Comparison of ENCODE assay signal across 8 mouse cellular contexts in the genomic region with DNA sequence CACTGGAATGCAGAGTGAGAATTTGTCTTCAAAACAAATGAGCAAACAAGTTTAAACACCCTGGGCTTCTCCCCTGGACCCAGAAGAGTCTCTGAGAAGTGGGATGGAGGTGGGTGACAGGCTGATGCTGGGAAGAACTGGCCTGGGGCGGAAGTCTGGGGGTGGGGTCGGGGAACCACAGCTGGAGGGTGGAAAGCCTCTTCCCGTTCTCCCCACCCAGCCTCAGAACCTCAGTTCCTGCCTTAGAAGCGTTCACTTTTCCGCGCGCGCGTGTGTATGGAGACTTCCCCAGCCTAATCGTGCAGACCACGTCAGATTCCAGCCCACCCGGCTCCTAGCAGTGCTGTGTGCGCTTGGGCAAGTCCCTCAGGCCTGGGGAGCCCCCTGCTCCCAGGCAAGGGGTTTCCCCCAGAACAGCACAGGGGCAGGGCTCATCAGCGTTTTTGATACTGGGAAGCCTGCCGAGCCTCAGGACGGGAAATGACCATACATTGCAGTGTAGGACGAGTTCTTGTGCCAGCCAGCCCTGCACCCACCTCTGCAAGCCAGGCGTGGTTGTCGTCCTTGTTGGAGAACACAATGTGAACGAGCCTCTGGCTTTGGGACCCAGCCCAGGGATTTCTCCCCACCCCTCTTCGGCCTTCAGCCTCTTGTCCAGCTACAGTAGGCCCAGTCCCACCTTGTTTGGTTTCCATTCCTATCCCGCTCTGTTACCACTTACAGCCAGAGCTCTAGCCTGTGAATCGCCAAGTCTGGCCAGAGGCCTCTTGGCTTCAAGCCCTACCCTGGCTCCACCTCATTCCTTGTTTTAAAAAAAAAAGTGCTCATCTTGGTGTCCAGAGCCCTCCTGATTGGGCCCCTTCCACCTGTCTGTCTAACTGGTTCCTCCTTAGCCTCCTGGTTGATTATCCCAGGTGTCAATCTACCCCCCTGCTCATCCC. TPM values are rescaled to one million over a fixed set of nuclear protein-coding genes. Genes with fewer than 3 reads are reported as not detected.
A peak's percentile ranks its signal among the peaks of the same experiment; 100 is the strongest.
DNase-seq lines count a peak whose midpoint lies in the region; ATAC-seq lines count a peak whose summit lies in the region.

No protein-coding gene starts in this region.

- no peaks in the 10 kb centered on the region for H3K9me3 ChIP-seq in erythroblast, embryonic 14.5 days (ENCODE audit: control insufficient read depth, low read length)
- no peaks in the 10 kb centered on the region for H3K9me3 ChIP-seq in liver, embryonic 11.5 days (ENCODE audit: control insufficient read depth, low read length)
- no peaks in the 10 kb centered on the region for H3K9me3 ChIP-seq in stomach, embryonic 16.5 days (replicated peaks; ENCODE audit: control insufficient read depth, low read length)

- peak overlapping the region; percentile 80 for H3K9ac ChIP-seq in liver, embryonic 11.5 days (ENCODE audit: low read depth, low read length)
- peak overlapping the region; percentile 98 for H3K9ac ChIP-seq in stomach, embryonic 16.5 days (ENCODE audit: low read length)

- peak overlapping the region; percentile 88 for H3K27ac ChIP-seq in liver, embryonic 11.5 days (ENCODE audit: low read depth, low read length)
- peak overlapping the region; percentile 94 for H3K27ac ChIP-seq in stomach, embryonic 16.5 days (ENCODE audit: low read length)

- H3K4me2 ChIP-seq in liver, embryonic 11.5 days = peak overlapping the region; percentile 82
- H3K4me2 ChIP-seq in stomach, embryonic 16.5 days (ENCODE audit: low read depth, low read length) = peak overlapping the region; percentile 62

- no peaks in the 10 kb centered on the region for H3K27me3 ChIP-seq in erythroblast, embryonic 14.5 days (ENCODE audit: control insufficient read depth)
- no peaks in the 10 kb centered on the region for H3K27me3 ChIP-seq in liver, embryonic 11.5 days (replicated peaks; ENCODE audit: control insufficient read depth, insufficient read depth, low read length)
- no peaks in the 10 kb centered on the region for H3K27me3 ChIP-seq in stomach, embryonic 16.5 days (ENCODE audit: control insufficient read depth, insufficient read depth, low read length)

- WGBS in liver, embryonic 11.5 days = 16% methylated on average over 23 of the region's 23 CpGs
- 10% methylated on average over 23 of the region's 23 CpGs for WGBS in stomach, embryonic 16.5 days

- peak overlapping the region; percentile 67 for H3K4me3 ChIP-seq in erythroblast, embryonic 14.5 days (replicated peaks)
- H3K4me3 ChIP-seq in liver, embryonic 11.5 days (ENCODE audit: low read depth, low read length) = peak overlapping the region; percentile 86
- peak overlapping the region; percentile 86 for H3K4me3 ChIP-seq in stomach, embryonic 16.5 days (replicated peaks; ENCODE audit: low read length)

- intact Hi-C loops in gastrocnemius, postnatal 14 days (cut with DNase I; ENCODE audit: low total_unique reads) = no loop called here

- no peaks in the 10 kb centered on the region for H3K36me3 ChIP-seq in erythroblast, embryonic 14.5 days (ENCODE audit: control insufficient read depth)
- H3K36me3 ChIP-seq in liver, embryonic 11.5 days (ENCODE audit: control insufficient read depth, insufficient read depth, low read length) = no peaks in the 10 kb centered on the region
- H3K36me3 ChIP-seq in stomach, embryonic 16.5 days (ENCODE audit: control insufficient read depth, insufficient read depth, low read length) = no peaks in the 10 kb centered on the region

- H3K4me1 ChIP-seq in erythroblast, embryonic 14.5 days (ENCODE audit: control insufficient read depth) = peaks cover 51% of the 10 kb centered on the region
- peaks cover 46% of the 10 kb centered on the region for H3K4me1 ChIP-seq in liver, embryonic 11.5 days (replicated peaks; ENCODE audit: control insufficient read depth, insufficient read depth, low read length)
- H3K4me1 ChIP-seq in stomach, embryonic 16.5 days (ENCODE audit: control insufficient read depth, insufficient read depth, low read length) = peaks cover 37% of the 10 kb centered on the region

- no peak for ATAC-seq in erythroblast, adult 5-6 weeks (replicated peaks; ENCODE audit: low FRiP score, poor library complexity, severe bottlenecking)
- peak; percentile 51 for ATAC-seq in liver, embryonic 11.5 days (replicated peaks; ENCODE audit: low FRiP score)
- ATAC-seq in monocyte, adult 5-6 weeks (replicated peaks; ENCODE audit: insufficient number of reproducible peaks, low FRiP score, low TSS enrichment, poor library complexity, severe bottlenecking) = peak; percentile 9; the same call in 1 of the 2 replicates
- ATAC-seq in stomach, embryonic 16.5 days (ENCODE audit: insufficient read depth, low FRiP score) = peak; percentile 41

- DNase-seq in cerebellum, adult 9-10 months = peak; percentile 76
- peak; percentile 69 for DNase-seq in gastrocnemius, postnatal 14 days
- peak; percentile 90 for DNase-seq in induced T-regulatory cell, adult 2 months (ENCODE audit: low read depth)
- peak; percentile 79 for DNase-seq in liver, embryonic 11.5 days (ENCODE audit: low spot score)

RNA-seq across cellular contexts. Expression of gene Gramd1a, which starts 4.1 kb away (rescaled TPM):
- polyA plus RNA-seq in erythroblast, embryonic 14.5 days (2012) = 0.46 and 0.52 TPM in 2 replicates
- total RNA-seq in erythroblast, adult 5-6 weeks (2015; ENCODE audit: low replicate concordance) = 20.9 and 27.9 TPM in 2 replicates
- 4.9 and 6.2 TPM in 2 replicates for total RNA-seq in erythroblast, adult 5-6 weeks (2017; ENCODE audit: low replicate concordance)
- 10 to 100 TPM; 23.9 to 36.8 TPM for total RNA-seq in gastrocnemius, postnatal 14 days (2021)
- polyA plus RNA-seq in liver, embryonic 11.5 days (2014; fragmentation: Nextera tagmentation; extraction: Ambion mirVana) = 40.9 and 47.6 TPM in 2 replicates
- total RNA-seq in monocyte, adult 5-6 weeks (2017) = 60.2 to 141 TPM (median 71.3 TPM) in 3 replicates
- 56.7 and 57.9 TPM in 2 replicates for polyA plus RNA-seq in stomach, embryonic 16.5 days (2015; fragmentation: Nextera tagmentation; extraction: Ambion mirVana)

RNA-seq across cellular contexts. Expression of gene Scn1b, which starts 24.8 kb away (rescaled TPM):
- polyA plus RNA-seq in erythroblast, embryonic 14.5 days (2012) = 0.07 and 0.08 TPM in 2 replicates
- 1.2 TPM in 1 of 2 replicates, not detected in the other for total RNA-seq in erythroblast, adult 5-6 weeks (2015; ENCODE audit: low replicate concordance)
- 1.2 TPM in 1 of 2 replicates, not detected in the other for total RNA-seq in erythroblast, adult 5-6 weeks (2017; ENCODE audit: low replicate concordance)
- total RNA-seq in gastrocnemius, postnatal 14 days (2021) = 100 to 1,000 TPM; 443 to 446 TPM
- polyA plus RNA-seq in liver, embryonic 11.5 days (2014; fragmentation: Nextera tagmentation; extraction: Ambion mirVana) = 0.57 and 1.0 TPM in 2 replicates
- total RNA-seq in monocyte, adult 5-6 weeks (2017) = 3.0 to 4.3 TPM (median 4.1 TPM) in 3 replicates
- 0.80 and 1.4 TPM in 2 replicates for polyA plus RNA-seq in stomach, embryonic 16.5 days (2015; fragmentation: Nextera tagmentation; extraction: Ambion mirVana)

RNA-seq across cellular contexts. Expression of gene Hpn, which starts 36.5 kb away (rescaled TPM):
- polyA plus RNA-seq in erythroblast, embryonic 14.5 days (2012) = 0.07 and 0.15 TPM in 2 replicates
- 4.0 and 10.0 TPM in 2 replicates for total RNA-seq in erythroblast, adult 5-6 weeks (2015; ENCODE audit: low replicate concordance)
- 0.77 and 6.7 TPM in 2 replicates for total RNA-seq in erythroblast, adult 5-6 weeks (2017; ENCODE audit: low replicate concordance)
- total RNA-seq in gastrocnemius, postnatal 14 days (2021) = 1 to 10 TPM; 7.6 to 9.6 TPM
- 36.6 and 38.3 TPM in 2 replicates for polyA plus RNA-seq in liver, embryonic 11.5 days (2014; fragmentation: Nextera tagmentation; extraction: Ambion mirVana)
- total RNA-seq in monocyte, adult 5-6 weeks (2017) = 0.49 to 1.9 TPM (median 0.57 TPM) in 3 replicates
- polyA plus RNA-seq in stomach, embryonic 16.5 days (2015; fragmentation: Nextera tagmentation; extraction: Ambion mirVana) = 35.7 and 36.0 TPM in 2 replicates

Comparison
In these comparisons a context has a peak if more than half of its experiments do, and no peak if none do; other contexts are left out.
1. RNA of gene Scn1b, which starts 24.8 kb away (total RNA-seq): 443 to 446 TPM in gastrocnemius, postnatal 14 days; 3.0 to 4.3 TPM in monocyte, adult 5-6 weeks and 1.2 TPM in erythroblast, adult 5-6 weeks; every median in the first group is over 10 times any median in the second.
2. Peak in every context shown above with its lines, with median percentiles within 50 percentile points of each other: H3K4me3 ChIP-seq and DNase-seq.